Mouse (Mus musculus): ENCODE measurements at regions not wholly inside any gene's neighbourhood (a gene's known extent, or its start where the extent isn't known, plus 50 kb on each side); places are given as distances from the start of the nearest gene placed in this dataset.

DNA sequence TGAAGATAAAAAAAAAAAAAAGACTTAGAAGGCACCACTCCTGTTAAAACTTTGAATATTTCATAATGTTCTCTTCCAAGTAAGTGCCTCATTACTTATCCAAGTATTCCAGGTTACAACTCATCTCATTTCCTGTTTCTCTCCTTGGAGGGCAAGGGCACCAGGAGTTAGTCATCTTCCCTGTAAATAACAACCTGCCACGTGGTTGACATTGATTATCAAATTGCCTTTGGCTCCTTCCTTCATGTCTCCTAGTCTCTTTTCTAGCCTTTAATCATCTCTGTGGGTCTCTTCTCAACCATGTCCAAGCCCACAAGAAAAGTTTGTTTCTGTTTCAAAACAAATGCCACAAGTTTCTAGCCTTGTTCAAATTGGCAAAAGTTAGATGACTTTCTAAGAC, 116.1 kb downstream of the Dusp6 start:
- ATAC-seq (ENCODE audit: insufficient read depth, low FRiP score, low TSS enrichment) (no peak), DNase-seq (ENCODE audit: low spot score) (no peak)
- Histone ChIP-seq H3K27ac (ENCODE audit: low read depth, low read length) (no peak overlapping the region), H3K9ac (ENCODE audit: low read length) (no peak overlapping the region), H3K4me3 (ENCODE audit: low read depth, low read length) (no peak overlapping the region), H3K4me1 (ENCODE audit: control insufficient read depth, insufficient read depth, low read length) (no peaks in the 10 kb centered on the region), H3K9me3 (ENCODE audit: control insufficient read depth, low read length) (no peaks in the 10 kb centered on the region), H3K36me3 (ENCODE audit: control insufficient read depth, insufficient read depth, low read length) (no peaks in the 10 kb centered on the region), H3K4me2 (ENCODE audit: low read depth) (no peak overlapping the region), H3K27me3 (ENCODE audit: control insufficient read depth, insufficient read depth, low read length) (no peaks in the 10 kb centered on the region)
- WGBS = 57% methylated on average over 1 of the region's 1 CpGs

DNA sequence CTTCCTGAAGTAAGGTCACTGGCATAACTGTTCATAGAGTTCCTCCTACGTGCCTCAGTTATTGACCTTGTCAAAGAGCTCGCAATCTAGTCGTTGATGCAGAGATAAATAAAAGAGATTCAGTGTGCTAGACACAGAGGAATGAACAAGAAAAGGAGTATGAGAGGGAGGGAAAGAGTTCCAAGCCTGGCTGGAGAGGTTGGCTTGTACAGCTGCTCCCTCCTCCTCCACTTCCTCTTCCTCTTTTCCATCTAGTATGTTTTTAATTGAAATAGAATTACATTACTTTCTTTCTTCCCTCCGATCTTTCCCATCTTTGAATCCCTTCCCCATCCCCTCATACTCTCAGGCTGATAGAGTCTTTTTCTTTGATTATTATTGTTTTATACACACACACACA, 117.1 kb downstream of the Dusp6 start:
- no peak overlapping the region for H3K4me2 ChIP-seq (ENCODE audit: low read depth)
- no peak overlapping the region for H3K4me3 ChIP-seq (ENCODE audit: low read depth, low read length)
- no peak overlapping the region for H3K9ac ChIP-seq (ENCODE audit: low read length)
- no peak overlapping the region for H3K27ac ChIP-seq (ENCODE audit: low read depth, low read length)
- H3K4me1 ChIP-seq (ENCODE audit: control insufficient read depth, insufficient read depth, low read length) = no peaks in the 10 kb centered on the region
- DNase-seq (ENCODE audit: low spot score) = no peak
- WGBS = 88% methylated on average over 4 of the region's 4 CpGs
- no peaks in the 10 kb centered on the region for H3K9me3 ChIP-seq (ENCODE audit: control insufficient read depth, low read length)
- no peaks in the 10 kb centered on the region for H3K36me3 ChIP-seq (ENCODE audit: control insufficient read depth, insufficient read depth, low read length)
- H3K27me3 ChIP-seq (ENCODE audit: control insufficient read depth, insufficient read depth, low read length) = no peaks in the 10 kb centered on the region
- no peak for ATAC-seq (ENCODE audit: insufficient read depth, low FRiP score, low TSS enrichment)

DNA sequence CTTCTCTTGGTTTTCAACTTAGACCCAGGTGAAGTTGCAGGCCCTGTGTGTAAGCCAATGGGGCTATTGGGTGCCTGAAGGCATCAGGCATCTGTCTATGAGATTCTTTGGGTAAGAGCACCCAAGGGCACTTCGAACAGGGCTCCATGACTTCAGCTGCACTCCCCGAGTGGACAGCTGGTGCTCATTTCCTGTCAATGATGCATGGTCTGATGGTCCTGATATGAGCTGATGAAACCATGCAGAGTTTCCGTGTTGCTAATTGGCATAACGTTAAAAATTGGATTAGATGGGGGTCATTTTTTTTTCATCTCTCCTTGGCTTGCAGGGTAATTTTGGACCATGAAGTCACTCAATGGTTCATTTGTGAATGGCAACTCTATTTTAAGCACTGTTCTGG, 120.0 kb downstream of the Dusp6 start:
- Histone ChIP-seq H3K4me1 (ENCODE audit: control insufficient read depth, insufficient read depth, low read length) (no peaks in the 10 kb centered on the region), H3K27ac (ENCODE audit: low read depth, low read length) (no peak overlapping the region), H3K9ac (ENCODE audit: low read length) (no peak overlapping the region), H3K9me3 (ENCODE audit: control insufficient read depth, low read length) (no peaks in the 10 kb centered on the region), H3K27me3 (ENCODE audit: control insufficient read depth, insufficient read depth, low read length) (no peaks in the 10 kb centered on the region), H3K4me3 (ENCODE audit: low read depth, low read length) (no peak overlapping the region), H3K4me2 (ENCODE audit: low read depth) (no peak overlapping the region), H3K36me3 (ENCODE audit: control insufficient read depth, insufficient read depth, low read length) (no peaks in the 10 kb centered on the region)
- no peak for ATAC-seq (ENCODE audit: insufficient read depth, low FRiP score, low TSS enrichment)
- WGBS = 69% methylated on average over 4 of the region's 4 CpGs
- DNase-seq (ENCODE audit: low spot score) = no peak

DNA sequence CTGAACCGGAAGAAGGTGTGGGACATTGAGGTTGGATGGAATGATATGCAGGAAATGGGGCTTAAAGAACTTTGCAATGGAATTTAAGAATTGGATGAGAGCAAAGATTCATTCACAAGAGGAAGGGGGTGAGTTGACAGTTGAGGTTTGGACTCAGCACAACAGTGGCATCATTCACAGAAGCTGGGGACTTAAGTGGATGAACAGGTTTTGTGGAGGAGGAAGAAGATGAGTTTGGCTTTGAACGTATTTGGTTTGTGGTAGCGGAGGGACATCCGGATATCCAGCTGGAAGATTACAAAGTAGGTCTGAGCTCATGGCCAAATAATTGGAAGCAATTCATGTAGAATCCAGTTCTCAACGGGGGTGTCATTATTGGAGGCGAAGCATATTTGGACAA, 121.3 kb downstream of the Dusp6 start:
- Histone ChIP-seq H3K9me3 (ENCODE audit: control insufficient read depth, low read length) (no peaks in the 10 kb centered on the region), H3K27ac (ENCODE audit: low read depth, low read length) (no peak overlapping the region), H3K9ac (ENCODE audit: low read length) (no peak overlapping the region), H3K4me2 (ENCODE audit: low read depth) (no peak overlapping the region), H3K4me1 (ENCODE audit: control insufficient read depth, insufficient read depth, low read length) (no peaks in the 10 kb centered on the region), H3K4me3 (ENCODE audit: low read depth, low read length) (no peak overlapping the region), H3K27me3 (ENCODE audit: control insufficient read depth, insufficient read depth, low read length) (no peaks in the 10 kb centered on the region), H3K36me3 (ENCODE audit: control insufficient read depth, insufficient read depth, low read length) (no peaks in the 10 kb centered on the region)
- no peak for ATAC-seq (ENCODE audit: insufficient read depth, low FRiP score, low TSS enrichment)
- DNase-seq (ENCODE audit: low spot score) = no peak
- WGBS = 93% methylated on average over 6 of the region's 6 CpGs

DNA sequence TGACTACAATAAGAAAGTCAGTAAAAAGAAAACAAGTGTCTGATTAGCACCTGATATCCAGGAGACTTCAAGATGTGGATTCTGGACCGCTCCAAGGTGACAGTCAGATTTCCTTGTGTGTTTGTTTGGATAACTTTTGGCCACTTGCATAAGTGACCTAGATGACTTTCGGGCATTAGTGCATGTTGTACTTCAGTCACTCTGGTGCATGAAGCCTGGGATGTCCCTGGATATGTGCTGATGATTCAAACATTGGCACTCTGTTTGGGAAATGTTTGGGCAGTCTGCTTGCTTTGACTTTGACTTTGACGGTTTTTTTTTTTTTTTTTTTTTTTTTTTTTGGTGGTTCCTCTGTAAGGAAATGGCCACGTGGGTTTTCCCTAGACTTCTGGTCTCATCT, 121.8 kb downstream of the Dusp6 start:
- WGBS = 88% methylated on average over 2 of the region's 4 CpGs

DNA sequence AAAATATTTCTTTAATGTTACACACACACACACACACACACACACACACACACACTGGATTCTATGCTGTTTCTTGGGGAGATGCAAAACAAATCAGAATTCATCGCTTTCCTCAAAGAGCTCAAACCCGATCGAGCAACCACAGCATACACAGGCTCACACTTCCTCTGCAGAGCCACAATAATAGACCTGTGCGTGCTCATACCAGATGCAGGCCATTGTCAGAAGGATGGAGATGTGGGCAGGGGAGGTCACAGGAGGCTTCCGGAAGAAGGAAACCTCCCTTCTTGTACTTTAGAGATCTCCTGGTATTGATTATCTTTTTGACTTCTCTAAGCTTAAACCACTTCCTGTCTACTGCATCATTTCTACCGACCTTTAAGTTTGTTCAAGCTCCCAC, 122.8 kb downstream of the Dusp6 start:
- WGBS = 77% methylated on average over 6 of the region's 6 CpGs
- H3K9me3 ChIP-seq (ENCODE audit: control insufficient read depth, low read length) = no peaks in the 10 kb centered on the region
- H3K4me3 ChIP-seq (ENCODE audit: low read depth, low read length) = no peak overlapping the region
- no peaks in the 10 kb centered on the region for H3K36me3 ChIP-seq (ENCODE audit: control insufficient read depth, insufficient read depth, low read length)
- H3K4me1 ChIP-seq (ENCODE audit: control insufficient read depth, insufficient read depth, low read length) = no peaks in the 10 kb centered on the region
- H3K4me2 ChIP-seq (ENCODE audit: low read depth) = no peak overlapping the region
- ATAC-seq (ENCODE audit: insufficient read depth, low FRiP score, low TSS enrichment) = no peak
- no peak overlapping the region for H3K9ac ChIP-seq (ENCODE audit: low read length)
- DNase-seq (ENCODE audit: low spot score) = no peak
- no peak overlapping the region for H3K27ac ChIP-seq (ENCODE audit: low read depth, low read length)
- no peaks in the 10 kb centered on the region for H3K27me3 ChIP-seq (ENCODE audit: control insufficient read depth, insufficient read depth, low read length)

More for the DNA sequence above, 121.8 kb downstream of the Dusp6 start:
- H3K9ac ChIP-seq (ENCODE audit: low read length) = no peak overlapping the region
- no peak overlapping the region for H3K4me2 ChIP-seq (ENCODE audit: low read depth)
- no peaks in the 10 kb centered on the region for H3K9me3 ChIP-seq (ENCODE audit: control insufficient read depth, low read length)
- no peak overlapping the region for H3K4me3 ChIP-seq (ENCODE audit: low read depth, low read length)
- H3K27ac ChIP-seq (ENCODE audit: low read depth, low read length) = no peak overlapping the region
- ATAC-seq (ENCODE audit: insufficient read depth, low FRiP score, low TSS enrichment) = no peak
- H3K36me3 ChIP-seq (ENCODE audit: control insufficient read depth, insufficient read depth, low read length) = no peaks in the 10 kb centered on the region
- no peaks in the 10 kb centered on the region for H3K4me1 ChIP-seq (ENCODE audit: control insufficient read depth, insufficient read depth, low read length)
- H3K27me3 ChIP-seq (ENCODE audit: control insufficient read depth, insufficient read depth, low read length) = no peaks in the 10 kb centered on the region
- no peak for DNase-seq (ENCODE audit: low spot score)

DNA sequence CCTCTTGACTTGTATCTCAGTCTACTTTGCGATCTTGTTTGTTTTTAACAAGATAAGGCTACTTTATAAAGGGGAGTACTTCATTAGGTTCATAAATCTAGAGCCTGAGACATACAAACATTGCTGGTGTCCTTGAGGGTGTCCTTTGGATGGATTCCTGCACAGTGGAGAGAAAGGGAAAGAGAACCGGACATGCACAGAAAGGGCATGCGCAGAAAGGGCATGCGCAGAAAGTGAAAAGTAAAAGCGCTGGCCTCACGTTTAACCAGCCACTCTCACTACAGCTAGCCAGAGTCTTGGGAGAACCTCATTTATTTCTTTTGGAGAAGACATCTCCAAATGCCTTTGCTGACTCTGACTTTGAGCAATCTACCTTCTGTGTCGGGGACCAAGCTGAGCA, 125.5 kb downstream of the Dusp6 start:
- DNase-seq (ENCODE audit: low spot score) (no peak), ATAC-seq (ENCODE audit: insufficient read depth, low FRiP score, low TSS enrichment) (no peak)
- Histone ChIP-seq H3K4me2 (ENCODE audit: low read depth) (no peak overlapping the region), H3K9me3 (ENCODE audit: control insufficient read depth, low read length) (no peaks in the 10 kb centered on the region), H3K27ac (ENCODE audit: low read depth, low read length) (no peak overlapping the region), H3K27me3 (ENCODE audit: control insufficient read depth, insufficient read depth, low read length) (no peaks in the 10 kb centered on the region), H3K4me1 (ENCODE audit: control insufficient read depth, insufficient read depth, low read length) (no peaks in the 10 kb centered on the region), H3K4me3 (ENCODE audit: low read depth, low read length) (no peak overlapping the region), H3K9ac (ENCODE audit: low read length) (no peak overlapping the region), H3K36me3 (ENCODE audit: control insufficient read depth, insufficient read depth, low read length) (no peaks in the 10 kb centered on the region)
- 93% methylated on average over 7 of the region's 7 CpGs for WGBS

DNA sequence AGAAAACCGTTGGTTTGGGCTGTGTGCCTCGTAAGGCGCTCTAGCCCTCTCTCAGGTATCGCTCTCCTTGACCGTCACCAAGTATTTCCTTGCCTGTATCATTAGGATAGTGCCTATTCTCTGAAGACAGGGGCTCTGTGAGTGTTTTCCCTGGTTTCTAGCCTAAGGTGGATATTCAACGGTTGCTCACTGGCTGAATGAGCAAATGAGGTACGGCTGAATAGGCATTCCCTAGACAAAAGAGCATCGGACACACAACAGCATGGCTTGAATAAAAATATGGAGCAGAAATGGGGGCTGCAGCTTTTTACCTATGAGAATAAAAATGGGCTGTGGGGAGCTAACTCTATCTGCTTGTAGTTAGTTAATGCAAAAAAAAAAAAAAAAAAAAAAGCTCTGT, 126.0 kb downstream of the Dusp6 start:
- 85% methylated on average over 8 of the region's 8 CpGs for WGBS

DNA sequence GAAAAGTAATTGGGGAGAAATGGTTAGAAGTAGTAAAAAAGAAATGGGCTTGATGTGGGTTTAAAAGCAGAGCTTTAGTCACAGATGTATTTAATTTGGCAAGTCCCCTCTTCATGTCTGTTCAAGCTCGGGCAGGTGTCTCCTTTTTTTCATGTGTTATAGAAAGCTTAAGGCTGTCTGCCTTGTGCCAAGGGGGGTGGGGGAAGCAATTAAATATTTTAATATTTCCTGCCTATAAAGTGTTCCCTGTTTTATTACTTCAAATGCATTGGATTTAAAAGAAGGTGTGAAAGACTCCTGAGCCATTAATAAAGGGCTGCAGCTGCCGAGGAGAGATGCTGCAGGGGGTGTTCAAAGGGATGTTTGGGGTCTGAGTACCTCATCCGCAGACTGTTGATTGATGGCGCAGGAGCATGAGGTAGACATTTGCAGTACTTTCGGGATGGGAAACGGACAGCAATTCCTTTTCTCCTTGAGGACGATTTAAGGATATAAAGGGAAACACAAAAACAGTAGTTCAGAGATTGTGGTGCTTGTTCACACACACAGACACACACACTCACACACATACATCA, 127.7 kb downstream of the Dusp6 start:
- Histone ChIP-seq H3K36me3 (ENCODE audit: control insufficient read depth, insufficient read depth, low read length) (no peaks in the 10 kb centered on the region), H3K4me2 (ENCODE audit: low read depth) (no peak overlapping the region), H3K4me3 (ENCODE audit: low read depth, low read length) (no peak overlapping the region), H3K9me3 (ENCODE audit: control insufficient read depth, low read length) (no peaks in the 10 kb centered on the region), H3K27me3 (ENCODE audit: control insufficient read depth, insufficient read depth, low read length) (no peaks in the 10 kb centered on the region), H3K27ac (ENCODE audit: low read depth, low read length) (no peak overlapping the region), H3K9ac (ENCODE audit: low read length) (no peak overlapping the region), H3K4me1 (ENCODE audit: control insufficient read depth, insufficient read depth, low read length) (no peaks in the 10 kb centered on the region)
- WGBS = 61% methylated on average over 7 of the region's 7 CpGs
- no peak for DNase-seq (ENCODE audit: low spot score)
- no peak for ATAC-seq (ENCODE audit: insufficient read depth, low FRiP score, low TSS enrichment)

More for the DNA sequence above, 126.0 kb downstream of the Dusp6 start:
- no peak for ATAC-seq (ENCODE audit: insufficient read depth, low FRiP score, low TSS enrichment)
- no peaks in the 10 kb centered on the region for H3K36me3 ChIP-seq (ENCODE audit: control insufficient read depth, insufficient read depth, low read length)
- no peak overlapping the region for H3K4me2 ChIP-seq (ENCODE audit: low read depth)
- no peak overlapping the region for H3K9ac ChIP-seq (ENCODE audit: low read length)
- no peaks in the 10 kb centered on the region for H3K4me1 ChIP-seq (ENCODE audit: control insufficient read depth, insufficient read depth, low read length)
- no peak overlapping the region for H3K27ac ChIP-seq (ENCODE audit: low read depth, low read length)
- no peak for DNase-seq (ENCODE audit: low spot score)
- no peaks in the 10 kb centered on the region for H3K27me3 ChIP-seq (ENCODE audit: control insufficient read depth, insufficient read depth, low read length)
- no peaks in the 10 kb centered on the region for H3K9me3 ChIP-seq (ENCODE audit: control insufficient read depth, low read length)
- H3K4me3 ChIP-seq (ENCODE audit: low read depth, low read length) = no peak overlapping the region
